Mouse (Mus musculus) intestine, embryonic 16.5 days (tissue): ENCODE measurements around the gene Slc1a4. TPM values are rescaled to one million over a fixed set of nuclear protein-coding genes. Genes with fewer than 3 reads are reported as not detected.
A peak's percentile ranks its signal among the peaks of the same experiment; 100 is the strongest.

Source experiments
- ATAC-seq: fragments of 200-750 bp; cut with Nextera tagmentation; 2 replicates; pipeline ENCODE4 v1.8.0; 2017; ENCODE audit warnings: moderate TSS enrichment, moderate library complexity
- H3K27ac ChIP-seq: fragments of 300-500 bp; sonication (generic); 2 replicates; pipeline ENCODE4 v1.5.1; 2014; ENCODE audit warnings: mild to moderate bottlenecking, low read length
- H3K27me3 ChIP-seq: fragments of 300-500 bp; sonication (generic); replicated peaks from 2 replicates; pipeline ENCODE4 v1.6.1; 2014; ENCODE audit warnings: low read length, control low read depth, mixed read lengths; ENCODE audit not compliant: control insufficient read depth, insufficient read depth
- H3K36me3 ChIP-seq: fragments of 300-500 bp; sonication (generic); 2 replicates; pipeline ENCODE4 v1.6.1; 2014; ENCODE audit warnings: low read length, control low read depth; ENCODE audit not compliant: control insufficient read depth, insufficient read depth
- H3K4me1 ChIP-seq: fragments of 300-500 bp; sonication (generic); 2 replicates; pipeline ENCODE4 v1.6.1; 2014; ENCODE audit warnings: low read length, control low read depth, mixed read lengths; ENCODE audit not compliant: control insufficient read depth, insufficient read depth
- H3K4me2 ChIP-seq: fragments of 300-500 bp; sonication (generic); 2 replicates; pipeline ENCODE4 v1.6.1; 2014; ENCODE audit warnings: low read depth, low read length, control low read depth
- H3K4me3 ChIP-seq: fragments of 300-500 bp; sonication (generic); 2 replicates; pipeline ENCODE4 v1.5.1; 2014; ENCODE audit warnings: mild to moderate bottlenecking, low read length
- H3K9ac ChIP-seq: fragments of 300-500 bp; sonication (generic); 2 replicates; pipeline ENCODE4 v1.6.1; 2014; ENCODE audit warnings: low read depth, low read length
- H3K9me3 ChIP-seq: fragments of 300-500 bp; sonication (generic); 2 replicates; pipeline ENCODE4 v1.6.1; 2016; ENCODE audit warnings: low read length, control low read depth; ENCODE audit not compliant: control insufficient read depth
- WGBS: fragments of 180-500 bp; shearing (Covaris S2); extraction: QIAGEN DNeasy Blood & Tissue Kit; methylation state at CpG from one replicate; pipeline ENCODE4 v1.1.7; 2014; 5-methylcytosine and 5-hydroxymethylcytosine counted together
- polyA plus RNA-seq: library from polyadenylated mRNA; unstranded; fragments of >200 nt; fragmentation: Nextera tagmentation; extraction: Ambion mirVana; gene quantifications from 2 replicates; pipeline ENCODE4 v1.2.1, GENCODE M21; 2015

Slc1a4 gene
- polyA plus RNA-seq, 1 experiment from 2014 or later: 11.9 TPM

DNA sequence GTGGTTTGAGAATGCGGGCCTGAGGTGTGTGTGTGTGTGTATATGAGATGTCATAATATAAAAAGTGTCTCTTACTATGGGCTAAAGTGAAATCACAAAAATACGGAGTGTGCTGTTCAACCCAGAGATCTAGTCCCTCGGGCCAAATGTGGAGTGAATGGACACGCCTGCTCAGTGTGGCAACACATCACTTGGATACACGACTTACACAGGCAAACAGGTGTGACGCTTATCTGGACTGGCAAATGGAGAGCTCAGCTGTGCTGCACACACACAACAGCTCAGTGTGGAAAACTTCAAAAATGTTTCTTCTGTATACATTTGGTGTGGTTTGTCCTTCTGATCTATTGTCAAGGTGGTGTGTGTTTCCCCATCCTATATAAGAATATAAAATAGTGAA lies 3.7 kb downstream of the Slc1a4 start:
- 81% methylated on average over 6 of the region's 6 CpGs for WGBS
- no peaks in the 10 kb centered on the region for H3K27me3 ChIP-seq

DNA sequence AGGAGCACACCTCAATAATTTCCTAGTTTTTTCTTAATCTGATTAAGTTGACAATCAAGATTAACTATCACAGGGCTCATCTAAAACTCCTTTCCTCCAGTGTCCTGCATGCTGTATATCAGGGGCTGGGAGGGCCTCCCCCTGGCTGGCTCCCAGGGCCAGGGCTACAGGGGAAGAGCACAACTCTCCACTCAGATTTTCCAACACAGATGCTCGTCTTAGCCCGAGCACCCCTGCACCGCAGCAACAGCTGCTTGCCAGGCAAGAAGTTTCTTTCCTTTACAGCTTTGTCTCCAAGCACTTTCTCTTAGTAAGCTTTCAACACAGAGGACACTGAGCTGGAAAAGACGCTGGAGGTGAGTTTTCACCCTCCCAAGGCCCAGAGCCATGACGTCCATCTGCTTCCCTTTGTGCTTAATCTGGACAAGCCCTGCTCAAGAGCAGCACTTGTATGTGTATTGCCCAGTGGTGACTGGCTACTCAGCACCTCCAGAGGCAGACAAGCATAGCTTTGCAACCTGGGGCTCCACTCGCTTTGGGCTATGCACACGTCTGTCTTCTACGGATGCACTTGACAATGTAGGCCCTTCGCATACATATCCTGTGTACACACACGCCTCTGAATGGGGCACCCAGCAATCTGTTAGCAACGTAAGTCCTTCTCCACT lies 6.1 kb downstream of the Slc1a4 start:
- Histone ChIP-seq H3K9me3 (no peaks in the 10 kb centered on the region), H3K36me3 (no peaks in the 10 kb centered on the region), H3K4me1 (peaks cover 6% of the 10 kb centered on the region; the same call in 1 of the 2 replicates), H3K27me3 (no peaks in the 10 kb centered on the region), H3K4me2 (no peak overlapping the region), H3K4me3 (no peak overlapping the region), H3K9ac (no peak overlapping the region), H3K27ac (no peak overlapping the region)
- 72% methylated on average over 11 of the region's 11 CpGs for WGBS
- ATAC-seq: no peak

More for the DNA sequence above, 3.7 kb downstream of the Slc1a4 start:
- H3K27ac ChIP-seq: no peak overlapping the region
- H3K36me3 ChIP-seq: no peaks in the 10 kb centered on the region
- no peak overlapping the region for H3K4me3 ChIP-seq
- ATAC-seq: no peak
- peaks cover 6% of the 10 kb centered on the region; the same call in 1 of the 2 replicates for H3K4me1 ChIP-seq
- no peaks in the 10 kb centered on the region for H3K9me3 ChIP-seq
- no peak overlapping the region for H3K9ac ChIP-seq
- no peak overlapping the region for H3K4me2 ChIP-seq

- ATAC-seq: no peak
- no peak overlapping the region for H3K4me2 ChIP-seq
Observed at GRCm38 (mm10) chr11:20325073-20325694, 7.3 kb downstream of the Slc1a4 start.

GRCm38 (mm10) chr11:20324006-20324405 lies 8.5 kb downstream of the Slc1a4 start:
- no peak overlapping the region for H3K4me2 ChIP-seq

More at GRCm38 (mm10) chr11:20325073-20325694, 7.3 kb downstream of the Slc1a4 start:
- Histone ChIP-seq H3K27ac (no peak overlapping the region), H3K9me3 (no peaks in the 10 kb centered on the region), H3K27me3 (no peaks in the 10 kb centered on the region), H3K4me3 (no peak overlapping the region), H3K4me1 (no peaks in the 10 kb centered on the region), H3K36me3 (no peaks in the 10 kb centered on the region), H3K9ac (no peak overlapping the region)
- WGBS: 87% methylated on average over 9 of the region's 9 CpGs

DNA sequence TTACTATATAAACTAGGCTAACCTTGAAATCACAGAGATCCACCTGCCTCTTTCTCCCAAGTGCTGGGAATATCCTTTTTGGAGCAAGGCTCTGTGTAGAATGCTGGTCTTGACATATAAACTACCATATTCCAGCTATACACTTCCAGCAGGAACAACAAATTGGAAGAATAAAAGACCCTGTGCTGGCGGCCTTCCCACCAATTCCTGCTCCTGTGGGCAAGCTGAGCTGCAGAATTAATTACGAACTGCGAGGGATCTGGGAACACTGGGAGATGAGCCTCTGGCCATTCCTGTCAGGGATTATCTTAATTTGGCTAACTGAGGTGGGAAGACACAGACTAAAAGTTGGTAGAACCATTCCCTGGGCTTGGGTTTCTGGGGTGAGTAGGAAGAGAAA lies 10.1 kb downstream of the Slc1a4 start:
- no peak for ATAC-seq
- 80% methylated on average over 3 of the region's 3 CpGs for WGBS
- H3K36me3 ChIP-seq: no peaks in the 10 kb centered on the region

More at GRCm38 (mm10) chr11:20324006-20324405, 8.5 kb downstream of the Slc1a4 start:
- Histone ChIP-seq H3K4me1 (no peaks in the 10 kb centered on the region), H3K36me3 (no peaks in the 10 kb centered on the region), H3K4me3 (no peak overlapping the region), H3K27ac (no peak overlapping the region), H3K9me3 (no peaks in the 10 kb centered on the region), H3K27me3 (no peaks in the 10 kb centered on the region), H3K9ac (no peak overlapping the region)
- 91% methylated on average over 3 of the region's 3 CpGs for WGBS
- ATAC-seq: no peak

GRCm38 (mm10) chr11:20320661-20321060 lies 11.9 kb downstream of the Slc1a4 start:
- Histone ChIP-seq H3K27me3 (no peaks in the 10 kb centered on the region), H3K9ac (no peak overlapping the region), H3K27ac (no peak overlapping the region), H3K9me3 (no peaks in the 10 kb centered on the region), H3K4me3 (no peak overlapping the region), H3K36me3 (no peaks in the 10 kb centered on the region), H3K4me1 (no peaks in the 10 kb centered on the region), H3K4me2 (no peak overlapping the region)
- no peak for ATAC-seq
- WGBS: 70% methylated on average over 3 of the region's 3 CpGs

More for the DNA sequence above, 10.1 kb downstream of the Slc1a4 start:
- H3K27me3 ChIP-seq: no peaks in the 10 kb centered on the region
- no peaks in the 10 kb centered on the region for H3K4me1 ChIP-seq
- H3K4me3 ChIP-seq: no peak overlapping the region
- no peak overlapping the region for H3K27ac ChIP-seq
- H3K9me3 ChIP-seq: no peaks in the 10 kb centered on the region
- H3K9ac ChIP-seq: no peak overlapping the region
- H3K4me2 ChIP-seq: no peak overlapping the region

GRCm38 (mm10) chr11:20318659-20319454 lies 13.7 kb downstream of the Slc1a4 start:
- Histone ChIP-seq H3K36me3 (no peaks in the 10 kb centered on the region), H3K9ac (no peak overlapping the region), H3K4me1 (no peaks in the 10 kb centered on the region), H3K4me3 (no peak overlapping the region), H3K4me2 (no peak overlapping the region), H3K9me3 (no peaks in the 10 kb centered on the region), H3K27me3 (no peaks in the 10 kb centered on the region), H3K27ac (no peak overlapping the region)
- 73% methylated on average over 16 of the region's 16 CpGs for WGBS
- no peak for ATAC-seq

GRCm38 (mm10) chr11:20313576-20313975 lies 18.9 kb downstream of the Slc1a4 start:
- H3K9me3 ChIP-seq: no peaks in the 10 kb centered on the region
- no peak overlapping the region for H3K27ac ChIP-seq
- H3K36me3 ChIP-seq: no peaks in the 10 kb centered on the region
- no peak overlapping the region for H3K4me2 ChIP-seq
- 92% methylated on average over 8 of the region's 8 CpGs for WGBS
- H3K9ac ChIP-seq: no peak overlapping the region
- H3K4me3 ChIP-seq: no peak overlapping the region
- H3K27me3 ChIP-seq: no peaks in the 10 kb centered on the region
- no peaks in the 10 kb centered on the region for H3K4me1 ChIP-seq
- ATAC-seq: no peak

DNA sequence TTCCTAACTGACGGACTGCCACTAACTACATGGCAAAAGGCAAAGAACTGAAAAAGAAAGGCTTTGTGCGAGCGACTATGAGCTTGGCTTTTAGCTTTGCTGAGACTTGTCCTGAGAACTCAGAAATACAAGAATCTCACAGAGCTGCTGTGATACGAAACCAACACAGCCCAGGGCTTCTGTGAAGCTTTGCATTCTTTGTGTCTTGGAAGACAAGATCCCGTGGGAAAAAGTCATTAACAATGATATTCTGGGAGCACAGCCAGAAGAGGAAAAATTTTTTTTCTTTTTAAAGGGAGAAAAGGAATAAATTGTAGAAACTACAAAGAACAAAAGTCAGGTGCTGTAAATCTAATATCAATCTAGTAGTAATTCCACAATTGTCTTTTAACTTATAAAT lies 23.5 kb downstream of the Slc1a4 start:
- H3K9me3 ChIP-seq: no peaks in the 10 kb centered on the region
- H3K4me3 ChIP-seq: no peak overlapping the region
- no peak overlapping the region for H3K4me2 ChIP-seq
- H3K27ac ChIP-seq: peak overlapping the region; percentile 61
- H3K27me3 ChIP-seq: no peaks in the 10 kb centered on the region
- 55% methylated on average over 5 of the region's 5 CpGs for WGBS
- peaks cover 4% of the 10 kb centered on the region; the same call in 1 of the 2 replicates for H3K36me3 ChIP-seq
- H3K9ac ChIP-seq: no peak overlapping the region
- H3K4me1 ChIP-seq: no peaks in the 10 kb centered on the region
- no peak for ATAC-seq
